Mouse (Mus musculus): ENCODE measurements around the gene H2-Q4.

DNA sequence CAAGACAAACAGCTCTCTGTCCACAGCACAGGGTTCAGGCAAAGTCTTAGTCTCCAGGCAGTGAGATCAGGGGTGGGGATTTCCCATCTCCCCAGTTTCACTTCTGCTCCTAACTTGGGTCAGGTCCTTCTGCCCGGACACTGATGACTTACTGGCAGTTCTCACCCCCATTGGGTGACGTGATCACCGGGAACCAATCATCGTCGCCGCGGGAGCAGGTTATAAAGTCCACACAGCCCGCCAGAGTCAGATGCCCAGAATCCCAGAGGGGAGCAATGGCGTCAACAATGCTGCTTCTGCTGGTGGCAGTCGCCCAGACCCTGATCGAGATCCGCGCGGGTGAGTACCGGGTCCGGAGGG, at the start of gene H2-Q4:
- TF ChIP-seq CTCF (IDR thresholded peaks at IDR 0.05; ENCODE audit: borderline replicate concordance, control insufficient read depth, extremely low read depth, insufficient read depth, low read length, poor library complexity) (0 out of 2 replicates have a peak, but pooled peaks have one; percentile 20), POLR2A (IDR thresholded peaks at IDR 0.05; ENCODE audit: control insufficient read depth, extremely low read depth, insufficient read depth, low read length, poor library complexity) (peak; percentile 93)

Data from thymus, adult 2 months (tissue).